Mouse (Mus musculus) forebrain, embryonic 10.5 days (tissue): ENCODE measurements around the gene Slc5a10. TPM values are rescaled to one million over a fixed set of nuclear protein-coding genes. Genes with fewer than 3 reads are reported as not detected.

Experiments
- DNase-seq: peaks from one replicate; pipeline ENCODE4 v3.0.0-alpha.2; 2017; ENCODE audit warnings: low spot score; ENCODE audit errors: extremely low spot score
- H3K27ac ChIP-seq: fragments of 300-500 bp; sonication (generic); 2 replicates; pipeline ENCODE4 v1.5.1; 2016; ENCODE audit warnings: mild to moderate bottlenecking
- H3K27me3 ChIP-seq: fragments of 300-500 bp; sonication (generic); 2 replicates; pipeline ENCODE4 v1.6.1; 2016; ENCODE audit warnings: mild to moderate bottlenecking; ENCODE audit not compliant: poor library complexity, severe bottlenecking
- H3K36me3 ChIP-seq: fragments of 300-500 bp; sonication (generic); replicated peaks from 2 replicates; pipeline ENCODE4 v1.6.1; 2016; ENCODE audit warnings: mild to moderate bottlenecking, moderate library complexity
- H3K4me1 ChIP-seq: fragments of 300-500 bp; sonication (generic); 2 replicates; pipeline ENCODE4 v1.6.1; 2016
- H3K4me3 ChIP-seq: fragments of 300-500 bp; sonication (generic); 2 replicates; pipeline ENCODE4 v1.5.1; 2016; ENCODE audit warnings: mild to moderate bottlenecking, moderate library complexity
- H3K9me3 ChIP-seq: fragments of 300-500 bp; sonication (generic); 2 replicates; pipeline ENCODE4 v1.6.1; 2016; ENCODE audit warnings: mild to moderate bottlenecking, moderate library complexity
- WGBS: fragments of 180-500 bp; shearing (Covaris S2); methylation state at CpG from one replicate; pipeline ENCODE4 v1.1.7; 2016; 5-methylcytosine and 5-hydroxymethylcytosine counted together
- polyA plus RNA-seq: library from polyadenylated mRNA; unstranded; fragments of >200 nt; fragmentation: Nextera tagmentation; extraction: Ambion mirVana; gene quantifications from 2 replicates; pipeline ENCODE4 v1.2.1, GENCODE M21; 2016

The Slc5a10 gene
- polyA plus RNA-seq, 1 experiment from 2014 or later: 0.07 TPM

DNA sequence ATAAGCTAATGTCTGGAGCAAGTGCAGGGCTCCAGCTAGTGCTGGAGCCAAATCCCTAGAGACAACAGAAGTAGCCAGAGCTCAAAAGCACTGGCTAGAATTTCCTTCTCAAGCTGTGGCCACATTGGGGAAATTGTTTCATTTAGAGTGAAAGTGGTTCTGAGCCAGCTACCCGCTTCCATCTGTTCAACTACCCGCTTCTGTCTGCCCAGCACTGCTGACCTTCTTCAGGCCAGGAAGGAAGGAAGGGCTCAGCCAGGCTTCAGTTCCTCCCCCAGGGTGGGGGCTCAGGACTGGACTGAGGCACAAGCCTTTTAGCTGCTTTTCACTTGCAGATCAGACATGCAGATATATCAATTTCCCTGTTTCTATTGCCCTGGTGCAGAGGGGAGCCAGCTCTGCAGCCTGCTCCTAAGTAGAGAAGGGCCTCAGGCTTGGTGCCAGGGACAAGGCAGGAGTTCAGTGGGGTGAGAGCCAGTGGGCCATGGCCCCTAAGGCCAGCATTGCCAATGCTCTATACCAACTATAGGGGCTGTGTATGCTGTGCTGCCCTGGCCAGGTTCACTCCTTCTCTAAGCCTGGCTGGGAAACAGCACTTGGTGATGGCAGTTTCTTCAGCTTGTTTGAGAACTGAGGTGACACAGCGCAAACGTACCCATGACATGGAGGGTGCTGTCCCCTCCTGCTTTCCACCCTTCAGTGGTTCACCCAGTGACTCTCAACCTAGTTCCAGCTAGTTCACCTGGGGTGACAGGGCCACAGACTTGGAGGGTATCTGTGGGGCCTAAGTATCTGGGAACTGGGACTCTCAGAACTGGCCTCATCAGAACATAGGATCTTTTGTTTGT is 61.4 kb downstream of the Slc5a10 start:
- H3K9me3 ChIP-seq: no peaks in the 10 kb centered on the region
- 85% methylated on average over 4 of the region's 4 CpGs for WGBS
- H3K4me3 ChIP-seq: no peak overlapping the region
- no peaks in the 10 kb centered on the region for H3K36me3 ChIP-seq
- H3K27me3 ChIP-seq: no peaks in the 10 kb centered on the region
- H3K27ac ChIP-seq: no peak overlapping the region
- DNase-seq: no peak
- no peaks in the 10 kb centered on the region for H3K4me1 ChIP-seq

DNA sequence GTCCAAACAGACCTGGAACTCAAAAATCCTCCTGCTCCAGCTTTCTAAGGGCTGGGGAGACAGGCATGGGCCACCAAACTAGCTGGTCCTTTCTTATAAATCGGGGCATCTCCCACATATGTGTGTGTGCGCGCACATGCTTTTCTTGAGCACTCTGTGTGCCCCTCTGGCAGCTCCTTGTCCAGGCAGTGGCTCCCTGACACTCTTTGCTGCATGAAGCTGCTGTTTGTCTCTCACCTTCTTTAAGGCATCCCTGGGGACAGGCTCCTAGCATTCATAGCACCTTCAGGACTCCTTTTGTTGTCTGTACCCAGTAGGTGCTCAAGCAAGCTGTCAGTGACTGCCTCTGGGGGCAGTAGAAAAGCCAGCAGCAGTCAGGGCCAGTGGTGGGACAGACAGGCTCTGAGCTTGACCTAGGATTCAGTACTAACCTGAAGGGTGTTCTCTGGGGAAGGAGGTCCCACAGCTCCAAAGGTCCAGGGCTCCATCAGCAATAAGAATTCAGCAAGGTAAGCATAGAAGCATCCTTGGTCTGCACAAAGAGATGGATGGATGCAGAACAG is 62.2 kb downstream of the Slc5a10 start:
- H3K36me3 ChIP-seq: no peaks in the 10 kb centered on the region
- no peak for DNase-seq
- 95% methylated on average over 3 of the region's 3 CpGs for WGBS
- no peaks in the 10 kb centered on the region for H3K4me1 ChIP-seq
- no peaks in the 10 kb centered on the region for H3K27me3 ChIP-seq
- H3K4me3 ChIP-seq: no peak overlapping the region
- no peak overlapping the region for H3K27ac ChIP-seq
- H3K9me3 ChIP-seq: no peaks in the 10 kb centered on the region

- DNase-seq: no peak
- Histone ChIP-seq H3K9me3 (no peaks in the 10 kb centered on the region), H3K36me3 (no peaks in the 10 kb centered on the region), H3K27me3 (no peaks in the 10 kb centered on the region), H3K4me1 (no peaks in the 10 kb centered on the region), H3K27ac (no peak overlapping the region), H3K4me3 (no peak overlapping the region)
- 82% methylated on average over 2 of the region's 2 CpGs for WGBS
These were observed 63.2 kb downstream of the Slc5a10 start for GRCm38 (mm10) chr11:61657432-61657831.

DNA sequence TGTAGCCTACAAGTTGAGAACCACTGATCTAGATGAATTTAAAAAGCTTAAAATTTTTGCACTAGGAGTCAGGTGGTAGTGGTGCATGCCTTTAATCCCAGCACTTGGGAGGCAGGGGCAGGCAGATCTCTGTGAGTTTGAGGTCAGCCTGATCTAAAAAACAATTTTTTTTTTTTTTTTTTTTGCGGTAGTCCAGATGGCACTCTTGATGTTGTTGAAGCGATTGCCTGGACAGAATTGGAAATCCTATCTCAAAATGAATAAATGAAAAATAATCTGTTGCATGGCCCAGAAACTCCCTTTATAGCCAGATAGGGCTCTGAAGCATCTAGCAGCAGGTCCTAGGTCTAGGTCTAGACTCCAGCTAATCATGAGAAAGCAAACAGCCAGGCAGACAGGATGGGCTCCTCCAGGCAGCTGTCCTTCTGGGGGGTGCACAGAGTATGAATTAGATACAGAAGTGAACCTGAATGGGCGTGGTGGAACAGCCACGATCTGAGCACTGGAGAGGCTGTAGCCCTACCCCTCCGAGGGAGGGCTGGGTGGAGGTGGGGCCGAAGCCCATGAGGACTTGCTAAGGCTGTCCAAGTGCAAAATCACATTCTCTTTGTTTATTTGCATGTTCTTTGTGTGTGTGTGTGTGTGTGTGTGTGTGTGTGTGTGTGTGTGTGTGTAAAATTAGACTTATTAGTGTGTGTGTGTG is 64.3 kb downstream of the Slc5a10 start:
- no peak overlapping the region for H3K4me3 ChIP-seq
- no peaks in the 10 kb centered on the region for H3K9me3 ChIP-seq
- 72% methylated on average over 6 of the region's 6 CpGs for WGBS
- H3K36me3 ChIP-seq: no peaks in the 10 kb centered on the region
- no peaks in the 10 kb centered on the region for H3K27me3 ChIP-seq
- no peaks in the 10 kb centered on the region for H3K4me1 ChIP-seq
- DNase-seq: no peak
- H3K27ac ChIP-seq: no peak overlapping the region

- H3K36me3 ChIP-seq: no peaks in the 10 kb centered on the region
- H3K27ac ChIP-seq: no peak overlapping the region
- DNase-seq: no peak
- H3K4me1 ChIP-seq: no peaks in the 10 kb centered on the region
- no peaks in the 10 kb centered on the region for H3K9me3 ChIP-seq
- no peak overlapping the region for H3K4me3 ChIP-seq
- H3K27me3 ChIP-seq: no peaks in the 10 kb centered on the region
- WGBS: 61% methylated on average over 4 of the region's 4 CpGs
These were observed 65.0 kb downstream of the Slc5a10 start for GRCm38 (mm10) chr11:61655649-61656048.

- Histone ChIP-seq H3K9me3 (no peaks in the 10 kb centered on the region), H3K36me3 (no peaks in the 10 kb centered on the region), H3K4me1 (no peaks in the 10 kb centered on the region), H3K27ac (no peak overlapping the region), H3K27me3 (no peaks in the 10 kb centered on the region), H3K4me3 (no peak overlapping the region)
- WGBS: 92% methylated on average over 4 of the region's 4 CpGs
- DNase-seq: no peak
These were observed 65.8 kb downstream of the Slc5a10 start for GRCm38 (mm10) chr11:61654786-61655311.

DNA sequence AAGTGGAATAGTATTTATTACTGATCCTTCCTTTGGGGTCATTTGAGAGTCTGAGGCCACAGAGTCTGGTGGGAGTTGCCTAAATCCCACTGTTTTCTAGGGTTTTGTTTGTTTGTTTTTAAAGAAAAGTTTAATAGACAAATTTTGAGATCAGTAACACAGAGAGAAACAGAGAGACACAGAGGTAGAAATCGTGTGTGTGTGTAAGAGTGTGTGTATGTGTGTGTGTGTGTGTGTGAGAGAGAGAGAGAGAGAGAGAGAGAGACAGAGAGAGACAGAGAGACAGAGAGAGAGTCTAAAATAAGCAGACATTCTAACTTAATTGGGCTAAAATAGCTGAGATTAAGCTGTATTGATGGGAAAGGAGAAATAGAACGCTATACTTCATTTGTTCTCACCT is 67.1 kb downstream of the Slc5a10 start:
- H3K9me3 ChIP-seq: no peaks in the 10 kb centered on the region
- peak overlapping the region; percentile 25; the same call in 1 of the 2 replicates for H3K4me3 ChIP-seq
- 72% methylated on average over 2 of the region's 2 CpGs for WGBS
- DNase-seq: no peak
- H3K36me3 ChIP-seq: no peaks in the 10 kb centered on the region
- H3K27me3 ChIP-seq: no peaks in the 10 kb centered on the region
- H3K4me1 ChIP-seq: no peaks in the 10 kb centered on the region
- H3K27ac ChIP-seq: peak overlapping the region; percentile 62; the same call in 1 of the 2 replicates

- H3K4me3 ChIP-seq: peak within 1 kb of the TSS; percentile 25; the same call in 1 of the 2 replicates
- H3K27me3 ChIP-seq: no peaks in the 10 kb centered on the region
- H3K9me3 ChIP-seq: no peaks in the 10 kb centered on the region
- H3K4me1 ChIP-seq: no peaks in the 10 kb centered on the region
- DNase-seq: no peak
- H3K36me3 ChIP-seq: no peaks in the 10 kb centered on the region
- 77% methylated on average over 10 of the region's 10 CpGs for WGBS
- H3K27ac ChIP-seq: peak within 1 kb of the TSS; percentile 62; the same call in 1 of the 2 replicates
These were observed 67.8 kb downstream of the Slc5a10 start, which contains the start of gene Grap for GRCm38 (mm10) chr11:61652686-61653447. Gene Grap (plus strand): TSS chr11:61653265.

GRCm38 (mm10) chr11:61652216-61652615 is 68.4 kb downstream of the Slc5a10 start:
- DNase-seq: no peak
- no peaks in the 10 kb centered on the region for H3K4me1 ChIP-seq
- WGBS: 90% methylated on average over 5 of the region's 5 CpGs
- H3K27ac ChIP-seq: no peak overlapping the region
- H3K36me3 ChIP-seq: no peaks in the 10 kb centered on the region
- H3K9me3 ChIP-seq: no peaks in the 10 kb centered on the region
- no peaks in the 10 kb centered on the region for H3K27me3 ChIP-seq
- H3K4me3 ChIP-seq: no peak overlapping the region

GRCm38 (mm10) chr11:61650470-61651265 is 70.0 kb downstream of the Slc5a10 start:
- Histone ChIP-seq H3K9me3 (no peaks in the 10 kb centered on the region), H3K4me1 (no peaks in the 10 kb centered on the region), H3K27me3 (no peaks in the 10 kb centered on the region), H3K36me3 (no peaks in the 10 kb centered on the region), H3K4me3 (no peak overlapping the region), H3K27ac (no peak overlapping the region)
- WGBS: 88% methylated on average over 9 of the region's 9 CpGs
- DNase-seq: no peak

GRCm38 (mm10) chr11:61649626-61650025 is 71.0 kb downstream of the Slc5a10 start:
- no peaks in the 10 kb centered on the region for H3K36me3 ChIP-seq
- no peak overlapping the region for H3K4me3 ChIP-seq
- no peak overlapping the region for H3K27ac ChIP-seq
- no peaks in the 10 kb centered on the region for H3K27me3 ChIP-seq
- WGBS: 92% methylated on average over 4 of the region's 4 CpGs
- no peaks in the 10 kb centered on the region for H3K4me1 ChIP-seq
- DNase-seq: no peak
- no peaks in the 10 kb centered on the region for H3K9me3 ChIP-seq
